Mouse (Mus musculus) liver, postnatal 0 days (tissue): ENCODE data around the gene Dnajc14.

Experiments used
- CTCF ChIP-seq: sonication (generic); IDR thresholded peaks from 2 replicates; pipeline ENCODE4 v1.5.1; 2016; ENCODE audit warnings: antibody characterized with exemption, low read depth
- EP300 ChIP-seq: IDR thresholded peaks from 2 replicates; pipeline ENCODE4 v1.6.1; 2016; ENCODE audit warnings: antibody characterized with exemption, low read depth, mild to moderate bottlenecking

GRCm38 (mm10) chr10:128807018-128807417 lies 3.2 kb downstream of the Dnajc14 start:
- TF ChIP-seq CTCF: no peak
- no peak for TF ChIP-seq EP300
